Mouse (Mus musculus): ENCODE results near the gene Aes. TPM values are rescaled to one million over a fixed set of nuclear protein-coding genes. Genes with fewer than 3 reads are reported as not detected.

Aes gene
- polyA plus RNA-seq (2014; fragmentation: Nextera tagmentation; extraction: Ambion mirVana) = 266 and 278 TPM in 2 replicates

DNA sequence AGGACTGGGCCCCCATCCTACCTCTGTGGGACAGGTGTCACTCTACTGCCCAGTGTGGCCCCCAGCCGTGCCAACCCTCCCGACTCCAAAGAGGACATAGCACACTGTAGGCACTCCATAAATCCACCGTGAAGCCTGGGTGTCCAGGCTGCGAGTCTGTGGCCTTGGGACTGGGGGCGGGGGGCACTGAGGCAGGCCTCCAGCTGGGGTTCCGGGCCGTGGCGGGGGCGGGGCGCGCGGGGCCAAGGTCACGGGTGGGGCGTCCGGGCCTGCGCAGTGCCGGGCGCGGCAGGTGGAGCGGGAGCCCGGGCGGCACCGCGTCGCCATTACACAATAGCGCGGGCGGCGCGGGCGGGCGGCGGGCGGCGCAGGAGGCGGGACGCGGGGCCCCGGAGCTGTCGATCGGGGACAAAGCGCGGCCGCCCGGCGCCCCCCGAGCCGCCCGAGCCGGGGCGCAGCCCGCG lies at the start of gene Aes:
Gene Aes (plus strand): TSS at position 326 of the 464 bp plus-strand sequence.
- Histone ChIP-seq H3K27me3 (ENCODE audit: control insufficient read depth, insufficient read depth, low read length) (no peaks in the 10 kb centered on the region), H3K9me3 (ENCODE audit: control insufficient read depth, low read length) (no peaks in the 10 kb centered on the region), H3K4me2 (ENCODE audit: low read depth) (peak within 1 kb of the TSS; percentile 90), H3K27ac (ENCODE audit: low read depth, low read length) (peak within 1 kb of the TSS; percentile 85; the same call in 1 of the 2 replicates), H3K4me3 (ENCODE audit: low read depth, low read length) (peak within 1 kb of the TSS; percentile 90), H3K36me3 (ENCODE audit: control insufficient read depth, insufficient read depth, low read length) (peaks cover 4% of the 10 kb centered on the region), H3K4me1 (ENCODE audit: control insufficient read depth, insufficient read depth, low read length) (peaks cover 22% of the 10 kb centered on the region), H3K9ac (ENCODE audit: low read length) (peak within 1 kb of the TSS; percentile 98)
- ATAC-seq (ENCODE audit: insufficient read depth, low FRiP score, low TSS enrichment) (peak; percentile 71), DNase-seq (ENCODE audit: low spot score) (peak; percentile 56)
- 1% methylated on average over 31 of the region's 53 CpGs for WGBS

DNA sequence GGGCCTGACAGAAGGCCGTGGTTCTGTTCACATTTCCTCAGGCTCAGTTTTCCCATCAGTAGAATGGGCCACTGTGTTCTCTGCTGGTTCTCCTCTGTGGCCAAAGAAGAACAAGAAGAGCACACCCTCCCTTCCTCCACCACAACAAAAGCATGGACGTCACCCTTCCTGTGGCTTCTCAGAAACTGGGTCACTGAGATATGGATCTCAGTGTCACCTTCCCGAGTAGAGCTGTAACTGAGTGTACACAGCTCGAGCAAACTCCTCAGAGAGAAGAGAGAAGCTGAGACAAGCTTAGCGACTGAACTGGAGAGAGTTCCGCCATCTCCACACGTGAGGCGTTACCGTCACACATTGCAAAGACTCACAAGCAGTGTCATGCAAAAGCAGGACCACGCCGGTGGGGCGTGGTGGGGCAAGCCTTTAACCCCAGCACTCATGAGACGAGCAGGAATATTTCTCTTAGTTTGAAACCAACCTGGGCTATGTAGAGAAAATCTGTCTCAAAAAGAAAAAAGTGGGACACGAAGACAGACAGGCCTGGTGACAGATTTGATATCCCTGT lies 49.0 kb upstream of the Aes start:
- WGBS = 85% methylated on average over 14 of the region's 14 CpGs
- DNase-seq (ENCODE audit: low spot score) (no peak), ATAC-seq (ENCODE audit: insufficient read depth, low FRiP score, low TSS enrichment) (no peak)
- Histone ChIP-seq H3K27me3 (ENCODE audit: control insufficient read depth, insufficient read depth, low read length) (peaks cover 7% of the 10 kb centered on the region; the same call in 1 of the 2 replicates), H3K9ac (ENCODE audit: low read length) (no peak overlapping the region), H3K4me3 (ENCODE audit: low read depth, low read length) (no peak overlapping the region), H3K36me3 (ENCODE audit: control insufficient read depth, insufficient read depth, low read length) (no peaks in the 10 kb centered on the region), H3K4me1 (ENCODE audit: control insufficient read depth, insufficient read depth, low read length) (no peaks in the 10 kb centered on the region), H3K4me2 (ENCODE audit: low read depth) (no peak overlapping the region), H3K27ac (ENCODE audit: low read depth, low read length) (no peak overlapping the region), H3K9me3 (ENCODE audit: control insufficient read depth, low read length) (no peaks in the 10 kb centered on the region)

- 85% methylated on average over 5 of the region's 5 CpGs for WGBS
- no peak overlapping the region for H3K27ac ChIP-seq (ENCODE audit: low read depth, low read length)
- no peak overlapping the region for H3K9ac ChIP-seq (ENCODE audit: low read length)
- peaks cover 7% of the 10 kb centered on the region; the same call in 1 of the 2 replicates for H3K27me3 ChIP-seq (ENCODE audit: control insufficient read depth, insufficient read depth, low read length)
- no peak for DNase-seq (ENCODE audit: low spot score)
- H3K4me1 ChIP-seq (ENCODE audit: control insufficient read depth, insufficient read depth, low read length) = no peaks in the 10 kb centered on the region
- no peak for ATAC-seq (ENCODE audit: insufficient read depth, low FRiP score, low TSS enrichment)
- H3K4me3 ChIP-seq (ENCODE audit: low read depth, low read length) = no peak overlapping the region
- H3K36me3 ChIP-seq (ENCODE audit: control insufficient read depth, insufficient read depth, low read length) = no peaks in the 10 kb centered on the region
- no peaks in the 10 kb centered on the region for H3K9me3 ChIP-seq (ENCODE audit: control insufficient read depth, low read length)
- H3K4me2 ChIP-seq (ENCODE audit: low read depth) = no peak overlapping the region
Measured at GRCm38 (mm10) chr10:81513798-81514197, 45.5 kb upstream of the Aes start.

GRCm38 (mm10) chr10:81517227-81517626 lies 42.1 kb upstream of the Aes start:
- WGBS = 84% methylated on average over 8 of the region's 8 CpGs
- ATAC-seq (ENCODE audit: insufficient read depth, low FRiP score, low TSS enrichment) = no peak

GRCm38 (mm10) chr10:81518546-81518945 lies 40.7 kb upstream of the Aes start:
- Histone ChIP-seq H3K4me1 (ENCODE audit: control insufficient read depth, insufficient read depth, low read length) (no peaks in the 10 kb centered on the region), H3K27me3 (ENCODE audit: control insufficient read depth, insufficient read depth, low read length) (0 out of 2 replicates have a peak, but pooled peaks cover 2% of the 10 kb centered on the region), H3K4me2 (ENCODE audit: low read depth) (no peak overlapping the region), H3K36me3 (ENCODE audit: control insufficient read depth, insufficient read depth, low read length) (no peaks in the 10 kb centered on the region), H3K4me3 (ENCODE audit: low read depth, low read length) (no peak overlapping the region), H3K9me3 (ENCODE audit: control insufficient read depth, low read length) (no peaks in the 10 kb centered on the region), H3K9ac (ENCODE audit: low read length) (no peak overlapping the region), H3K27ac (ENCODE audit: low read depth, low read length) (no peak overlapping the region)
- 14% methylated on average over 4 of the region's 4 CpGs for WGBS
- DNase-seq (ENCODE audit: low spot score) (peak; percentile 71), ATAC-seq (ENCODE audit: insufficient read depth, low FRiP score, low TSS enrichment) (no peak)

More at GRCm38 (mm10) chr10:81517227-81517626, 42.1 kb upstream of the Aes start:
- H3K36me3 ChIP-seq (ENCODE audit: control insufficient read depth, insufficient read depth, low read length) = no peaks in the 10 kb centered on the region
- no peak overlapping the region for H3K9ac ChIP-seq (ENCODE audit: low read length)
- no peak for DNase-seq (ENCODE audit: low spot score)
- no peak overlapping the region for H3K4me2 ChIP-seq (ENCODE audit: low read depth)
- H3K27me3 ChIP-seq (ENCODE audit: control insufficient read depth, insufficient read depth, low read length) = peaks cover 8% of the 10 kb centered on the region; the same call in 1 of the 2 replicates
- H3K9me3 ChIP-seq (ENCODE audit: control insufficient read depth, low read length) = no peaks in the 10 kb centered on the region
- no peaks in the 10 kb centered on the region for H3K4me1 ChIP-seq (ENCODE audit: control insufficient read depth, insufficient read depth, low read length)
- no peak overlapping the region for H3K27ac ChIP-seq (ENCODE audit: low read depth, low read length)
- no peak overlapping the region for H3K4me3 ChIP-seq (ENCODE audit: low read depth, low read length)

DNA sequence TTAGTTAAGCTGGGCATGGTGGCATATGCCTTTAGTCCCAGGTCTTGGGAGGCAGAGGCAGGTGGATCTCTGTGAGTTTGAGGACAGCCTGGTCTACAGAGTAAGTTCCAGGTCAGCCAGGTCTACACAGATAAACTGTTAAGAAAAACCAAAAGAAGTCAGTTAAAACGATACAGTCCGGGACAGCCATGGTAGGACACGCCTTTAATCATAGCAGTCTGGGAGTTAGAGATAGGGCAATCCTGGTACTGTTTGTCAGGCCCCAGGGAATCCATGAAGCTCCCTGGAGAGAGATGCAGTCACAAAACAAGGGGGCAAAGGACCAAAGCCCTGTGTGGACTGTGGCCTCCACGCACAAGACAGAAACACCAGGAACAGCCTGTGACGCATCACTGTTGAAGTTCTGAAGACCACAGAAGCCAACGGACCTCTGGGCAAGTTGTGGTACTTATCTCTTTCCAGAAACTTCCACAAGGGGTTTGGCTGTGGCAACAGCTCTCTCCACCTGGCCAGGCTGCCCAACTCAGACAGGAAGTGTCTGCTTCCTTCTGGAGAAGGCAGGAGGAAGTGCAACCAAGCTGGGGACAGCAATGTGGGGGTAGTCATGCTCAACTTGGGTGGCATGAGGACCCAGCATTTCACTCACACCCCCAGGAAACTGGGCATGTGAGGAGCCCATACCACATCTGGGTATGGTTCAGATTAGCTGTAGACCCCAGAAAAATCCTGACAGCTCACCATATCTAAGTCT lies 39.9 kb upstream of the Aes start:
- no peaks in the 10 kb centered on the region for H3K36me3 ChIP-seq (ENCODE audit: control insufficient read depth, insufficient read depth, low read length)
- H3K27me3 ChIP-seq (ENCODE audit: control insufficient read depth, insufficient read depth, low read length) = peaks cover 5% of the 10 kb centered on the region; the same call in 1 of the 2 replicates
- no peak overlapping the region for H3K4me2 ChIP-seq (ENCODE audit: low read depth)
- H3K9ac ChIP-seq (ENCODE audit: low read length) = no peak overlapping the region
- no peaks in the 10 kb centered on the region for H3K4me1 ChIP-seq (ENCODE audit: control insufficient read depth, insufficient read depth, low read length)
- 84% methylated on average over 6 of the region's 6 CpGs for WGBS
- DNase-seq (ENCODE audit: low spot score) = no peak
- H3K9me3 ChIP-seq (ENCODE audit: control insufficient read depth, low read length) = no peaks in the 10 kb centered on the region
- no peak overlapping the region for H3K4me3 ChIP-seq (ENCODE audit: low read depth, low read length)
- no peak for ATAC-seq (ENCODE audit: insufficient read depth, low FRiP score, low TSS enrichment)
- no peak overlapping the region for H3K27ac ChIP-seq (ENCODE audit: low read depth, low read length)

- Histone ChIP-seq H3K9ac (ENCODE audit: low read length) (no peak overlapping the region), H3K4me3 (ENCODE audit: low read depth, low read length) (no peak overlapping the region), H3K9me3 (ENCODE audit: control insufficient read depth, low read length) (no peaks in the 10 kb centered on the region), H3K4me2 (ENCODE audit: low read depth) (no peak overlapping the region), H3K4me1 (ENCODE audit: control insufficient read depth, insufficient read depth, low read length) (no peaks in the 10 kb centered on the region), H3K27ac (ENCODE audit: low read depth, low read length) (no peak overlapping the region), H3K27me3 (ENCODE audit: control insufficient read depth, insufficient read depth, low read length) (peaks cover 5% of the 10 kb centered on the region; the same call in 1 of the 2 replicates), H3K36me3 (ENCODE audit: control insufficient read depth, insufficient read depth, low read length) (no peaks in the 10 kb centered on the region)
- no peak for DNase-seq (ENCODE audit: low spot score)
- WGBS = 64% methylated on average over 3 of the region's 3 CpGs
- ATAC-seq (ENCODE audit: insufficient read depth, low FRiP score, low TSS enrichment) = no peak
Measured at GRCm38 (mm10) chr10:81519978-81520365, 39.3 kb upstream of the Aes start.

GRCm38 (mm10) chr10:81523142-81523541 lies 36.1 kb upstream of the Aes start:
- ATAC-seq (ENCODE audit: insufficient read depth, low FRiP score, low TSS enrichment) = no peak
- Histone ChIP-seq H3K9me3 (ENCODE audit: control insufficient read depth, low read length) (no peaks in the 10 kb centered on the region), H3K27me3 (ENCODE audit: control insufficient read depth, insufficient read depth, low read length) (peaks cover 5% of the 10 kb centered on the region; the same call in 1 of the 2 replicates), H3K9ac (ENCODE audit: low read length) (no peak overlapping the region), H3K4me1 (ENCODE audit: control insufficient read depth, insufficient read depth, low read length) (no peaks in the 10 kb centered on the region), H3K36me3 (ENCODE audit: control insufficient read depth, insufficient read depth, low read length) (no peaks in the 10 kb centered on the region), H3K4me2 (ENCODE audit: low read depth) (no peak overlapping the region), H3K4me3 (ENCODE audit: low read depth, low read length) (no peak overlapping the region), H3K27ac (ENCODE audit: low read depth, low read length) (no peak overlapping the region)
- WGBS = 88% methylated on average over 6 of the region's 6 CpGs
- no peak for DNase-seq (ENCODE audit: low spot score)
